Mouse (Mus musculus): Measurements from ENCODE around the gene Stx5a.

GRCm38 (mm10) chr19:8786008-8786781 lies 45.0 kb downstream of the Stx5a start, which contains the start of gene Taf6l:
- TF ChIP-seq CTCF (IDR thresholded peaks at IDR 0.05; ENCODE audit: low read depth, low read length) (no peak), POLR2A (IDR thresholded peaks at IDR 0.05; ENCODE audit: borderline replicate concordance, low read depth, low read length) (no peak)
